ENCODE assay signal across 28 mouse cellular contexts in genomic region chr19:54722091-54722490, GRCm38 (mm10).
A peak's percentile ranks its signal among the peaks of the same experiment; 100 is the strongest.
DNase-seq lines count a peak whose midpoint lies in the region; ATAC-seq lines count a peak whose summit lies in the region.
"Had no signal": no experiment of that assay in that cellular context is flagged by ENCODE, and none has a peak within 500 bp of the region (broad histone marks: within the 10 kb centered on the region; RNA-seq: fewer than 3 reads in every experiment).

No protein-coding gene starts in this region.

- H3K27ac ChIP-seq in kidney, embryonic 16.5 days (ENCODE audit: low read length) = no peak overlapping the region
- H3K27ac ChIP-seq: embryonic facial prominence, embryonic 13.5 days; gastrocnemius, adult 2 months; hindbrain, embryonic 13.5 days; limb, embryonic 10.5 days; limb, embryonic 15.5 days; liver, embryonic 13.5 days; midbrain, embryonic 12.5 days; neural tube, embryonic 13.5 days had no signal

- no peaks in the 10 kb centered on the region for H3K4me1 ChIP-seq in kidney, embryonic 16.5 days (ENCODE audit: insufficient read depth, low read length)
- H3K4me1 ChIP-seq: embryonic facial prominence, embryonic 13.5 days; hindbrain, embryonic 13.5 days; limb, embryonic 10.5 days; limb, embryonic 15.5 days; liver, embryonic 13.5 days; megakaryocyte, embryonic 14.5 days; midbrain, embryonic 12.5 days; neural tube, embryonic 13.5 days had no signal

- H3K36me3 ChIP-seq in kidney, embryonic 16.5 days (ENCODE audit: insufficient read depth, low read length) = no peaks in the 10 kb centered on the region
- H3K36me3 ChIP-seq: embryonic facial prominence, embryonic 13.5 days; hindbrain, embryonic 13.5 days; limb, embryonic 10.5 days; limb, embryonic 15.5 days; liver, embryonic 13.5 days; midbrain, embryonic 12.5 days; neural tube, embryonic 13.5 days had no signal

- no peak overlapping the region for H3K4me3 ChIP-seq in kidney, embryonic 16.5 days (ENCODE audit: low read length)
- H3K4me3 ChIP-seq: embryonic facial prominence, embryonic 13.5 days; gastrocnemius, adult 2 months; hindbrain, embryonic 13.5 days; limb, embryonic 10.5 days; limb, embryonic 15.5 days; liver, embryonic 13.5 days; megakaryocyte, embryonic 14.5 days; midbrain, embryonic 12.5 days; neural tube, embryonic 13.5 days had no signal

- peak; percentile 12 to 19 for DNase-seq in adrenal gland, postnatal 36 days
- no peak for DNase-seq in adrenal gland, adult 18-20 months (ENCODE audit: low spot score in 2 of 2)
- DNase-seq in kidney, adult 18-20 months = peak; percentile 4
- DNase-seq in kidney, adult 9 months = peak; percentile 11
- peak; percentile 17 for DNase-seq in kidney, postnatal 14 days
- no peak for DNase-seq in right cerebral cortex, postnatal 36 days (ENCODE audit: low spot score in 2 of 2)
- DNase-seq: adrenal gland, postnatal 10 days; gastrocnemius, adult 2 months; gastrocnemius, postnatal 36 days; heart, adult 18-20 months; heart, postnatal 36 days; liver, embryonic 13.5 days; lung, adult 18-20 months; lung, postnatal 4 days; thymus, postnatal 4 days had no signal

- H3K9ac ChIP-seq in kidney, embryonic 16.5 days (replicated peaks; ENCODE audit: low read length) = no peak overlapping the region
- H3K9ac ChIP-seq: embryonic facial prominence, embryonic 13.5 days; hindbrain, embryonic 13.5 days; limb, embryonic 15.5 days; liver, embryonic 13.5 days; midbrain, embryonic 12.5 days; neural tube, embryonic 13.5 days had no signal

- ATAC-seq in kidney, embryonic 16.5 days (ENCODE audit: low FRiP score, low TSS enrichment) = no peak
- ATAC-seq: CD4-positive, CD25-positive, alpha-beta regulatory T cell, adult 4 months; forebrain, embryonic 16.5 days; intestine, postnatal 0 days; lung, postnatal 0 days had no signal

- 67% methylated on average over 2 of the region's 2 CpGs for WGBS in kidney, embryonic 16.5 days

- no peak overlapping the region for H3K4me2 ChIP-seq in kidney, embryonic 16.5 days (replicated peaks; ENCODE audit: low read depth, low read length)
- H3K4me2 ChIP-seq: embryonic facial prominence, embryonic 13.5 days; heart, embryonic 11.5 days; hindbrain, embryonic 13.5 days; limb, embryonic 15.5 days; liver, embryonic 13.5 days; midbrain, embryonic 12.5 days; neural tube, embryonic 13.5 days had no signal

- no peaks in the 10 kb centered on the region for H3K27me3 ChIP-seq in kidney, embryonic 16.5 days (ENCODE audit: insufficient read depth, low read length)
- H3K27me3 ChIP-seq: embryonic facial prominence, embryonic 13.5 days; hindbrain, embryonic 13.5 days; limb, embryonic 15.5 days; liver, embryonic 13.5 days; megakaryocyte, embryonic 14.5 days; midbrain, embryonic 12.5 days; neural tube, embryonic 13.5 days had no signal

- H3K9me3 ChIP-seq in kidney, embryonic 16.5 days (ENCODE audit: low read length) = no peaks in the 10 kb centered on the region
- H3K9me3 ChIP-seq: embryonic facial prominence, embryonic 13.5 days; hindbrain, embryonic 13.5 days; limb, embryonic 10.5 days; limb, embryonic 15.5 days; liver, embryonic 13.5 days; megakaryocyte, embryonic 14.5 days; midbrain, embryonic 12.5 days; neural tube, embryonic 13.5 days had no signal

Comparison
In these comparisons a context has a peak if more than half of its experiments do, and no peak if none do; other contexts are left out.
1. DNase-seq: peak in adrenal gland, postnatal 36 days (2 of 2), kidney, adult 18-20 months (single experiment), kidney, adult 9 months (single experiment) and kidney, postnatal 14 days (single experiment); none in adrenal gland, adult 18-20 months (0 of 2) and right cerebral cortex, postnatal 36 days (0 of 2).